Comparison of ENCODE assay signal across 32 mouse cellular contexts in the genomic region with DNA sequence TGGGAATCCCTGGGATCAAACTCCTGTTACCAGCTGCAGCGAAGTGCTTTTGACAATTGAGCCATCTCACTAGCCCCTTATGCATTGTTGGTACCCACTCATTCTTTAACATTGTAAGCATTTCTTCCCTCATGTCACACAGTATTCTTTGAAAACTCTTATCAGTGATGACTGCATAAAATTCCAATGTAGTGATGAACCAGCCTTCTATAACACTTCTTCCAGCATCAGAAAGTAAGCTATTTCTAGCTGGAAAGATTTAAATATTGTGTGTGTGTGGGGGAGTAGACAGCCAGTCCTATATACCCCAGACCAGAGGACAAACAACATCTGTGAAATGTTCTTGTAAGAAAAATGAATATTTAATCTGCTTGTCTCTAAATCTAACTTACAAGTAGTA. TPM values are rescaled to one million over a fixed set of nuclear protein-coding genes. Genes with fewer than 3 reads are reported as not detected.
A peak's percentile ranks its signal among the peaks of the same experiment; 100 is the strongest.
DNase-seq lines count a peak whose midpoint lies in the region; ATAC-seq and TF ChIP-seq lines count a peak whose summit lies in the region.
"Had no signal": no experiment of that assay in that cellular context is flagged by ENCODE, and none has a peak within 500 bp of the region (broad histone marks: within the 10 kb centered on the region; RNA-seq: fewer than 3 reads in every experiment).

No protein-coding gene starts in this region.

- H3K79me2 ChIP-seq in C2C12 (ENCODE audit: control insufficient read depth, insufficient read depth) = no peaks in the 10 kb centered on the region

- no peaks in the 10 kb centered on the region for H3K36me3 ChIP-seq in heart, embryonic 16.5 days (ENCODE audit: control insufficient read depth, insufficient read depth)
- H3K36me3 ChIP-seq in heart, embryonic 10.5 days = no peaks in the 10 kb centered on the region
- no peaks in the 10 kb centered on the region for H3K36me3 ChIP-seq in kidney, postnatal 0 days (ENCODE audit: insufficient read depth, low read length)
- H3K36me3 ChIP-seq in C2C12 (ENCODE audit: control insufficient read depth, insufficient read depth) = no peaks in the 10 kb centered on the region
- H3K36me3 ChIP-seq: embryonic facial prominence, embryonic 10.5 days; embryonic facial prominence, embryonic 13.5 days; forebrain, embryonic 10.5 days; G1E; heart, embryonic 12.5 days had no signal

- no peaks in the 10 kb centered on the region for H3K79me3 ChIP-seq in C2C12 (ENCODE audit: low read depth)

- no peak overlapping the region for H3ac ChIP-seq in C2C12 (ENCODE audit: control insufficient read depth, insufficient read length, low read depth)

- no peaks in the 10 kb centered on the region for H3K27me3 ChIP-seq in heart, embryonic 16.5 days (ENCODE audit: control insufficient read depth, insufficient read depth, low read length)
- no peaks in the 10 kb centered on the region for H3K27me3 ChIP-seq in heart, embryonic 10.5 days (ENCODE audit: insufficient read depth, poor library complexity, severe bottlenecking)
- no peaks in the 10 kb centered on the region for H3K27me3 ChIP-seq in kidney, postnatal 0 days (ENCODE audit: insufficient read depth, low read length)
- no peaks in the 10 kb centered on the region for H3K27me3 ChIP-seq in C2C12 (ENCODE audit: control insufficient read depth, insufficient read depth, insufficient read length)
- H3K27me3 ChIP-seq: embryonic facial prominence, embryonic 13.5 days; heart, embryonic 12.5 days had no signal

- no peak overlapping the region for H3K4me2 ChIP-seq in heart, embryonic 16.5 days (ENCODE audit: low read depth, low read length)
- H3K4me2 ChIP-seq in kidney, postnatal 0 days (ENCODE audit: low read length) = no peak overlapping the region
- H3K4me2 ChIP-seq: embryonic facial prominence, embryonic 13.5 days; heart, embryonic 12.5 days; hindbrain, embryonic 14.5 days had no signal

- 61% methylated on average over 1 of the region's 1 CpGs for WGBS in heart, embryonic 16.5 days
- 89% methylated on average over 1 of the region's 1 CpGs for WGBS in heart, embryonic 10.5 days
- WGBS in kidney, postnatal 0 days = 100% methylated on average over 1 of the region's 1 CpGs

- ATAC-seq in heart, embryonic 16.5 days (replicated peaks; ENCODE audit: extremely low read depth, insufficient read depth, low FRiP score) = no peak; the same call in 1 of the 2 replicates
- no peak for ATAC-seq in kidney, postnatal 0 days (replicated peaks; ENCODE audit: low FRiP score, low read depth)
- ATAC-seq: activated CD4-positive, CD25-positive, alpha-beta regulatory T cell, adult 4 months; forebrain, embryonic 14.5 days; forebrain, postnatal 0 days; hindbrain, postnatal 0 days; inflammation-experienced regulatory T-cells, adult 6 months; intestine, embryonic 16.5 days had no signal

- H3K27ac ChIP-seq in heart, embryonic 16.5 days (ENCODE audit: low read length) = peak overlapping the region; percentile 18; the same call in 1 of the 2 replicates
- no peak overlapping the region for H3K27ac ChIP-seq in heart, embryonic 10.5 days
- H3K27ac ChIP-seq in kidney, postnatal 0 days = no peak overlapping the region
- H3K27ac ChIP-seq in embryonic fibroblast, embryonic 13.5 days (ENCODE audit: insufficient read depth, low read length) = peak overlapping the region; percentile 85
- H3K27ac ChIP-seq: embryonic facial prominence, embryonic 10.5 days; embryonic facial prominence, embryonic 13.5 days; forebrain, embryonic 10.5 days; heart, adult 2 months; hindbrain, embryonic 14.5 days; hindbrain, postnatal 0 days had no signal

- TF ChIP-seq CTCF in kidney, postnatal 0 days (IDR thresholded peaks at IDR 0.05; ENCODE audit: low read depth) = no peak
- no peak for TF ChIP-seq CTCF in C2C12 (IDR thresholded peaks at IDR 0.05; ENCODE audit: control insufficient read depth, insufficient read depth, insufficient read length)
- TF ChIP-seq CTCF in embryonic fibroblast, embryonic 13.5 days (IDR thresholded peaks at IDR 0.05; ENCODE audit: borderline replicate concordance, insufficient read depth, low read length) = no peak

- DNase-seq in heart, embryonic 10.5 days (ENCODE audit: low spot score) = no peak
- DNase-seq in kidney, postnatal 0 days (ENCODE audit: low spot score) = peak; percentile 72
- no peak for DNase-seq in kidney, adult 8-10 months
- DNase-seq in yolk sac, embryonic 10.5 days (ENCODE audit: low spot score) = no peak
- DNase-seq: adrenal gland, adult 8-10 months; adrenal gland, postnatal 25 days; cerebellum, adult 11-12 months; cerebellum, adult 8-10 months; cerebellum, postnatal 10 days; cerebellum, postnatal 36 days; embryo, embryonic 11 days; forebrain, postnatal 0 days; gastrocnemius, postnatal 10 days; gastrocnemius, postnatal 36 days; heart, adult 2 months; heart, postnatal 10 days; heart, postnatal 36 days; kidney, adult 2 months had no signal

- H3K4me1 ChIP-seq in heart, embryonic 16.5 days (ENCODE audit: control insufficient read depth, insufficient read depth, low read length) = peaks cover 5% of the 10 kb centered on the region; the same call in 1 of the 2 replicates
- H3K4me1 ChIP-seq in heart, embryonic 10.5 days = 0 out of 2 replicates have a peak, but pooled peaks cover 5% of the 10 kb centered on the region
- H3K4me1 ChIP-seq in kidney, postnatal 0 days (replicated peaks; ENCODE audit: insufficient read depth, low read length) = no peaks in the 10 kb centered on the region
- H3K4me1 ChIP-seq in embryonic fibroblast, embryonic 13.5 days (ENCODE audit: control insufficient read depth, insufficient read depth, low read length) = peaks cover 20% of the 10 kb centered on the region
- H3K4me1 ChIP-seq: embryonic facial prominence, embryonic 10.5 days; forebrain, embryonic 10.5 days had no signal

- no peak overlapping the region for H3K9ac ChIP-seq in heart, embryonic 16.5 days (ENCODE audit: low read length)
- no peak overlapping the region for H3K9ac ChIP-seq in kidney, postnatal 0 days (ENCODE audit: low read depth, low read length)
- H3K9ac ChIP-seq: embryonic facial prominence, embryonic 13.5 days; forebrain, postnatal 0 days; heart, embryonic 12.5 days; hindbrain, embryonic 14.5 days had no signal

- no peak for TF ChIP-seq POLR2A in embryonic fibroblast, embryonic 13.5 days (IDR thresholded peaks at IDR 0.05; ENCODE audit: low read depth, low read length)

- H3K4me3 ChIP-seq in heart, embryonic 16.5 days (ENCODE audit: low read length) = no peak overlapping the region
- H3K4me3 ChIP-seq in heart, embryonic 10.5 days = no peak overlapping the region
- H3K4me3 ChIP-seq in kidney, postnatal 0 days (replicated peaks; ENCODE audit: low read depth, low read length) = no peak overlapping the region
- H3K4me3 ChIP-seq in C2C12 (ENCODE audit: insufficient read depth, poor library complexity, severe bottlenecking) = no peak overlapping the region
- H3K4me3 ChIP-seq in embryonic fibroblast, embryonic 13.5 days (ENCODE audit: insufficient read depth, low read length) = no peak overlapping the region
- H3K4me3 ChIP-seq: embryonic facial prominence, embryonic 10.5 days; embryonic facial prominence, embryonic 13.5 days; forebrain, embryonic 10.5 days; heart, adult 2 months; heart, embryonic 12.5 days had no signal

- no peaks in the 10 kb centered on the region for H3K9me3 ChIP-seq in heart, embryonic 16.5 days (replicated peaks; ENCODE audit: control insufficient read depth, low read length)
- H3K9me3 ChIP-seq in heart, embryonic 10.5 days = no peaks in the 10 kb centered on the region
- no peaks in the 10 kb centered on the region for H3K9me3 ChIP-seq in kidney, postnatal 0 days (replicated peaks; ENCODE audit: low read length)
- H3K9me3 ChIP-seq: embryonic facial prominence, embryonic 10.5 days; embryonic facial prominence, embryonic 13.5 days; forebrain, embryonic 10.5 days; G1E; heart, embryonic 12.5 days had no signal

TF ChIP-seq in C2C12, 6 proteins besides CTCF, POLR2A, EP300 and RAD21:
- TF ChIP-seq MYOD1 (IDR thresholded peaks at IDR 0.05; ENCODE audit: control insufficient read depth, insufficient read length, low read depth) (no peak), FOSL1 (IDR thresholded peaks at IDR 0.05; ENCODE audit: insufficient read depth, low read length, poor library complexity, severe bottlenecking) (peak; percentile 3)

RNA-seq across cellular contexts. Expression of a gene that starts 26.9 kb away (rescaled TPM):
- polyA plus RNA-seq in heart, embryonic 16.5 days (2015; fragmentation: Nextera tagmentation; extraction: Ambion mirVana) = 8.8 and 10.2 TPM in 2 replicates
- polyA plus RNA-seq in heart, embryonic 10.5 days (2016; fragmentation: Nextera tagmentation; extraction: Ambion mirVana) = 10.4 and 11.3 TPM in 2 replicates
- polyA plus RNA-seq in kidney, postnatal 0 days (2015; fragmentation: Nextera tagmentation; extraction: Ambion mirVana) = 7.8 and 8.7 TPM in 2 replicates
- 169 TPM for polyA plus RNA-seq in C2C12 (2012; fragmentation: generic; extraction: Trizol)
- 208 and 272 TPM in 2 replicates for polyA plus RNA-seq in embryonic fibroblast, embryonic 13.5 days (2011; ENCODE audit: insufficient read length, low read depth, missing spikeins)

RNA-seq across cellular contexts. Expression of a gene that starts 37.0 kb away (rescaled TPM):
- 51.9 and 53.2 TPM in 2 replicates for polyA plus RNA-seq in heart, embryonic 16.5 days (2015; fragmentation: Nextera tagmentation; extraction: Ambion mirVana)
- polyA plus RNA-seq in heart, embryonic 10.5 days (2016; fragmentation: Nextera tagmentation; extraction: Ambion mirVana) = 62.2 and 71.8 TPM in 2 replicates
- polyA plus RNA-seq in kidney, postnatal 0 days (2015; fragmentation: Nextera tagmentation; extraction: Ambion mirVana) = 79.2 and 81.5 TPM in 2 replicates
- 72.1 TPM for polyA plus RNA-seq in C2C12 (2012; fragmentation: generic; extraction: Trizol)
- polyA plus RNA-seq in embryonic fibroblast, embryonic 13.5 days (2011; ENCODE audit: insufficient read length, low read depth, missing spikeins) = 216 and 238 TPM in 2 replicates

Comparison
In these comparisons a context has a peak if more than half of its experiments do, and no peak if none do; other contexts are left out.
1. H3K27ac ChIP-seq: peak in heart, embryonic 16.5 days (single experiment) and embryonic fibroblast, embryonic 13.5 days (single experiment); none in heart, embryonic 10.5 days (single experiment) and kidney, postnatal 0 days (single experiment).
2. RNA of a gene that starts 26.9 kb away (polyA plus RNA-seq): 208 to 272 TPM in embryonic fibroblast, embryonic 13.5 days and 169 TPM in C2C12 (single experiment); 10.4 to 11.3 TPM in heart, embryonic 10.5 days, 8.8 to 10.2 TPM in heart, embryonic 16.5 days and 7.8 to 8.7 TPM in kidney, postnatal 0 days; every median in the first group is over 10 times any median in the second.